Mouse (Mus musculus) forebrain, embryonic 14.5 days (tissue): Measurements from ENCODE around the gene Usp40. TPM values are rescaled to one million over a fixed set of nuclear protein-coding genes. Genes with fewer than 3 reads are reported as not detected.

Source experiments
- ATAC-seq: fragments of 200-750 bp; cut with Nextera tagmentation; 2 replicates; pipeline ENCODE4 v1.8.0; 2017; ENCODE audit warnings: mild to moderate bottlenecking, moderate library complexity
- DNase-seq: peaks from one replicate; pipeline ENCODE4 v3.0.0-alpha.2; 2015; ENCODE audit warnings: low spot score
- H3K27ac ChIP-seq: fragments of 300-500 bp; sonication (generic); 2 replicates; pipeline ENCODE4 v1.5.1; 2014; ENCODE audit warnings: low read depth, mild to moderate bottlenecking, control low read depth, low read length, moderate library complexity
- H3K27me3 ChIP-seq: fragments of 300-500 bp; sonication (generic); replicated peaks from 2 replicates; pipeline ENCODE4 v1.6.1; 2014; ENCODE audit warnings: low read length, control low read depth, mixed read lengths; ENCODE audit not compliant: control insufficient read depth, insufficient read depth
- H3K36me3 ChIP-seq: fragments of 300-500 bp; sonication (generic); 2 replicates; pipeline ENCODE4 v1.6.1; 2014; ENCODE audit warnings: low read length, control low read depth; ENCODE audit not compliant: control insufficient read depth, insufficient read depth
- H3K4me1 ChIP-seq: fragments of 300-500 bp; sonication (generic); 2 replicates; pipeline ENCODE4 v1.6.1; 2014; ENCODE audit warnings: antibody characterized with exemption, low read length, control low read depth; ENCODE audit not compliant: control insufficient read depth, insufficient read depth
- H3K4me2 ChIP-seq: fragments of 300-500 bp; sonication (generic); 2 replicates; pipeline ENCODE4 v1.6.1; 2014; ENCODE audit warnings: mild to moderate bottlenecking, control low read depth, low read length
- H3K4me3 ChIP-seq: fragments of 300-500 bp; sonication (generic); 2 replicates; pipeline ENCODE4 v1.5.1; 2014; ENCODE audit warnings: low read depth, low read length, control low read depth
- H3K9ac ChIP-seq: fragments of 300-500 bp; sonication (generic); 2 replicates; pipeline ENCODE4 v1.6.1; 2014; ENCODE audit warnings: mild to moderate bottlenecking, low read length, control low read depth, moderate library complexity
- H3K9me3 ChIP-seq: fragments of 300-500 bp; sonication (generic); replicated peaks from 2 replicates; pipeline ENCODE4 v1.6.1; 2016; ENCODE audit warnings: low read length, control low read depth, mixed read lengths; ENCODE audit not compliant: control insufficient read depth
- WGBS: fragments of 180-500 bp; shearing (Covaris S2); extraction: QIAGEN DNeasy Blood & Tissue Kit; methylation state at CpG from one replicate; pipeline ENCODE4 v1.1.7; 2014; 5-methylcytosine and 5-hydroxymethylcytosine counted together
- polyA plus RNA-seq: library from polyadenylated mRNA; unstranded; fragments of >200 nt; fragmentation: Nextera tagmentation; extraction: Ambion mirVana; gene quantifications from 2 replicates; pipeline ENCODE4 v1.2.1, GENCODE M21; 2014

Gene Usp40
- polyA plus RNA-seq, 1 experiment from 2014 or later, result 16.4 TPM

DNA sequence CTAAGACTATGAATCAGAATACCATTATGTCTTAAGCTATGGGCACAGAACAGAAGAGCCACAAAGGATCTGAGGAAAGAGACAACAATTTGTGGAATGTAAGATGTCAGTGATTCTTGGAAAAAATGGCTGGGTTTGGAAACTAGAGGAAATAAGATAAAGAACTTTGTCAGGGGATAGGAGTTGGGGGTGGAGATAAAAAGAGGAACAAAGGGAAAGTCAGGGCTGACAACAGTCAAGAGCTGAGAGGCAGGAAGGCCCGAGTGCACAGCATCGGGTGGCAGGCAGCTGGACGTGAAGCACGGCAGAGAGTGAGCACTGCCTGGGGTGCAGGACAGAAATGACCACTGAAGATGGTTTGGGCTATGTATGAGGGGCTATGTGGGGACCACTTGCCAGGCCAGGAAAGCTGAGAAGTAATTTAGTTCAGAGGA, 48.3 kb downstream of the Usp40 start:
- no peak overlapping the region for H3K4me3 ChIP-seq
- no peak overlapping the region for H3K4me2 ChIP-seq
- H3K9ac ChIP-seq, result no peak overlapping the region
- no peaks in the 10 kb centered on the region for H3K4me1 ChIP-seq
- no peaks in the 10 kb centered on the region for H3K27me3 ChIP-seq
- no peak for ATAC-seq
- DNase-seq, result no peak
- 68% methylated on average over 4 of the region's 4 CpGs for WGBS
- H3K9me3 ChIP-seq, result no peaks in the 10 kb centered on the region
- no peak overlapping the region for H3K27ac ChIP-seq
- peaks cover 70% of the 10 kb centered on the region for H3K36me3 ChIP-seq

- H3K4me3 ChIP-seq, result no peak overlapping the region
- H3K27me3 ChIP-seq, result no peaks in the 10 kb centered on the region
- H3K4me1 ChIP-seq, result no peaks in the 10 kb centered on the region
- peaks cover 72% of the 10 kb centered on the region for H3K36me3 ChIP-seq
- H3K9me3 ChIP-seq, result no peaks in the 10 kb centered on the region
- 87% methylated on average over 4 of the region's 4 CpGs for WGBS
- ATAC-seq, result no peak
- H3K27ac ChIP-seq, result no peak overlapping the region
- no peak overlapping the region for H3K9ac ChIP-seq
- no peak for DNase-seq
- H3K4me2 ChIP-seq, result no peak overlapping the region
These were observed 48.8 kb downstream of the Usp40 start for GRCm38 (mm10) chr1:87959532-87959931.

DNA sequence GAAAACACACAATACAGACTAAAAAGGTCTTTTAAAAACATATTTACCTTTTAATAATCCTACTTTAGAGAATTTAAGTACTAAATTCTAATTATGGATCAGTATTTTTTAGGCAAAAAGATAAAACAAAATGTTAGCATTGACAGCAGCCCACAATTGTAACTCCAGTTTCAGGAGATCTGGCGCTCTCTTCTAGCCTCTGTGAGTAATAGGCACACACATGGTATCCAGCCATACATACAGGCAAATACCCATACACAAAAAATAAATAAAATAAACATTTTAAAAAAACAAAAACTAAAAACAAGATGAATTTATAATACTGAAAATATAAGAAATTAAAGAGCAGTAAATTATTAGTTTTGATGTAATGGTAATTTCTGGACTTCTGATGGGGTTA, 49.4 kb downstream of the Usp40 start:
- no peaks in the 10 kb centered on the region for H3K4me1 ChIP-seq
- no peak overlapping the region for H3K4me3 ChIP-seq
- DNase-seq (no peak), ATAC-seq (no peak)
- no peaks in the 10 kb centered on the region for H3K27me3 ChIP-seq
- H3K4me2 ChIP-seq, result no peak overlapping the region
- H3K9ac ChIP-seq, result no peak overlapping the region
- no peaks in the 10 kb centered on the region for H3K9me3 ChIP-seq
- peaks cover 72% of the 10 kb centered on the region for H3K36me3 ChIP-seq
- 96% methylated on average over 1 of the region's 1 CpGs for WGBS
- H3K27ac ChIP-seq, result no peak overlapping the region

- WGBS, result 80% methylated on average over 3 of the region's 3 CpGs
- Histone ChIP-seq H3K4me2 (no peak overlapping the region), H3K9ac (no peak overlapping the region), H3K4me1 (no peaks in the 10 kb centered on the region), H3K36me3 (peaks cover 93% of the 10 kb centered on the region), H3K27me3 (no peaks in the 10 kb centered on the region), H3K27ac (no peak overlapping the region), H3K9me3 (no peaks in the 10 kb centered on the region), H3K4me3 (no peak overlapping the region)
- DNase-seq (no peak), ATAC-seq (no peak)
These were observed 55.3 kb downstream of the Usp40 start for GRCm38 (mm10) chr1:87953073-87953472.

GRCm38 (mm10) chr1:87951641-87952040, 56.7 kb downstream of the Usp40 start:
- peaks cover 96% of the 10 kb centered on the region for H3K36me3 ChIP-seq
- 92% methylated on average over 3 of the region's 3 CpGs for WGBS
- no peak for DNase-seq

DNA sequence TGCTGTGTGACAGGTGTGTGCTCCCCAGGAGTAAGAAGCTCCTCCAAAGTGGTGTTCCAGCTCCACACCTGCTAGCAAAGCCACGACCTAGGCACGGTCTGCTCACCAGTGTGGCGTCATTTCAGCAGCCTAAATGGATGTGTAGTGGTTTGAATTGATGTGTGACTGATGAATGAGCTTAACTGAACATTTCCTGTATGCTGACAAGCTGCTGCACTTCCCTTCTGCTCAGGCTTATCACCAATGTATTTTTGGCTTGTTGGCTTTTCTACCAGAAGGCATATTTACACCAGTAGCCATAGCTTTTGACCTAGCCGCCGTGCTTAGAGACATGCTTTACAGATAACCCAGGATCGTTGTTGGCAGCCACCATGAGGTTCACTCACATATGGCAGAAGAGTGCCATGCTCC, 60.7 kb downstream of the Usp40 start:
- H3K27me3 ChIP-seq, result no peaks in the 10 kb centered on the region
- DNase-seq, result no peak
- no peak overlapping the region for H3K9ac ChIP-seq
- no peaks in the 10 kb centered on the region for H3K9me3 ChIP-seq
- H3K4me1 ChIP-seq, result no peaks in the 10 kb centered on the region
- H3K27ac ChIP-seq, result no peak overlapping the region
- no peak overlapping the region for H3K4me2 ChIP-seq
- ATAC-seq, result no peak
- H3K4me3 ChIP-seq, result no peak overlapping the region
- H3K36me3 ChIP-seq, result peaks cover 97% of the 10 kb centered on the region
- WGBS, result 94% methylated on average over 6 of the region's 6 CpGs

More at GRCm38 (mm10) chr1:87951641-87952040, 56.7 kb downstream of the Usp40 start:
- Histone ChIP-seq H3K27me3 (no peaks in the 10 kb centered on the region), H3K27ac (no peak overlapping the region), H3K9me3 (no peaks in the 10 kb centered on the region), H3K4me3 (no peak overlapping the region), H3K4me1 (no peaks in the 10 kb centered on the region), H3K9ac (no peak overlapping the region), H3K4me2 (no peak overlapping the region)
- ATAC-seq, result no peak

DNA sequence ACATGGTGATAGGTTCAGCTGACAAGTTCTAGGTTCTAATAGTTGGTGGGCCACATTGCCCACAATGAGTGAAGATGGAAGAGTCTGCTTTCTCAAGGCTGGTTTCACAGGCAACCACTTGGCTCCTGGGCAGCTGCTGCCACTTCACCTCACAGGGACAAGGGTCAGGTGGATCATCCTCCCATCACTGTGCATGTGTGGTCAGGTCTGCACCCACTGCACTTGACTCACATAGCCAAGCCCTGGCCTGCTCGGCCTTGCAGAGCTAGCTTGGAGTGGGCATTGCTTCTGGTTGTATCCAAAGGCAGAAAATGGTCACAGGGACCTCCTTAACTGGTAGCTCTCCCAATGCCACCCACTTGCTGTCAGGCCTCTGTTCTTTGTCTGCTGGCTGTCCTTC, 66.6 kb downstream of the Usp40 start:
- 89% methylated on average over 1 of the region's 1 CpGs for WGBS

DNA sequence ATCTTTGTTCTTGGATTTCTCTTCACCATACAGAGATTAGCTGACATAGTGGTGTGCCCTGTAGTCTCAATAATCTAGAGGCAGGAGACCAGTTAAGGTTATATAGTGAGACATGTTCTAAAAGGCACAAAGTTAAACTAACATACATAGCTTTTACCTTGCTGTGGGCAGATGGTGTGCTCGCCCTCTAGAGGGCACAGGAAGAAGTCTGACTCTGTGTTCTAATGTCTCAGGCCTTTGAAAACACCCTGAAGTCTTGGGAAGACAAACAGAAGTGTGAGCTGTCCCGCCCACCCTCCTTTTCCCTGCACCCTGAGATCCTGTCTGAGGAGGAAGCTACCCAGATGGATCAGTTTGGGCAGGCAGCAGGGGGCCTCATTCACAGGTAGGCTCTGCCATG, 71.8 kb downstream of the Usp40 start:
- H3K36me3 ChIP-seq, result peaks cover 68% of the 10 kb centered on the region
- ATAC-seq, result no peak
- peak; percentile 17 for DNase-seq
- H3K9me3 ChIP-seq, result no peaks in the 10 kb centered on the region
- no peaks in the 10 kb centered on the region for H3K4me1 ChIP-seq
- H3K27me3 ChIP-seq, result no peaks in the 10 kb centered on the region
- H3K4me2 ChIP-seq, result no peak overlapping the region
- no peak overlapping the region for H3K27ac ChIP-seq
- no peak overlapping the region for H3K9ac ChIP-seq
- no peak overlapping the region for H3K4me3 ChIP-seq
- 54% methylated on average over 2 of the region's 2 CpGs for WGBS

More for the DNA sequence above, 66.6 kb downstream of the Usp40 start:
- no peak overlapping the region for H3K4me2 ChIP-seq
- no peaks in the 10 kb centered on the region for H3K27me3 ChIP-seq
- ATAC-seq (no peak), DNase-seq (no peak)
- H3K4me3 ChIP-seq, result no peak overlapping the region
- no peak overlapping the region for H3K9ac ChIP-seq
- no peak overlapping the region for H3K27ac ChIP-seq
- no peaks in the 10 kb centered on the region for H3K4me1 ChIP-seq
- peaks cover 100% of the 10 kb centered on the region for H3K36me3 ChIP-seq
- no peaks in the 10 kb centered on the region for H3K9me3 ChIP-seq

- peaks cover 68% of the 10 kb centered on the region for H3K36me3 ChIP-seq
- H3K27me3 ChIP-seq, result no peaks in the 10 kb centered on the region
- H3K4me2 ChIP-seq, result no peak overlapping the region
- H3K4me3 ChIP-seq, result no peak overlapping the region
- no peak overlapping the region for H3K27ac ChIP-seq
- no peaks in the 10 kb centered on the region for H3K4me1 ChIP-seq
- ATAC-seq, result no peak
- H3K9ac ChIP-seq, result no peak overlapping the region
- no peak for DNase-seq
- 93% methylated on average over 7 of the region's 7 CpGs for WGBS
- H3K9me3 ChIP-seq, result no peaks in the 10 kb centered on the region
These were observed 72.3 kb downstream of the Usp40 start for GRCm38 (mm10) chr1:87936075-87936474.
